Mouse (Mus musculus): ENCODE results near the gene Samd4b.

DNA sequence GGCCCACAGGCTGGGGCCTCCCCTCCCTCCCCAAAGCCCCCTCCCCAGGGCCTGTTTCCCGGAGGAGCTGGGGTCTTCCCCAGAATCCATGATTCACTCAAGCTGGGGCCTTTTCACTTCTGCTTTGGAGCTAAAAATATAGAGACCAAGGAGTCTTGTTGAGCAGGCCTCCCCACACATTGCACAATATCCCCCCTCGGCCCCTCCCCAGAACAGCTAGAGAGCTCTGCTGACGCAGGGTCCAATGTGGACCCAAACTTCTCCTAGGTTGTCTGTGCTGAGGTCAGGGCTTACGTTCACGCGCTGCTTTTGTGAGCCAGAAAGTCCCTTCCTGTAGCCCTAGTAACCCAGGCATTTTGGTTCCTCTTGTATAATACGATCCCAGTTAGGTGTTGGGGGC is 211.9 kb downstream of the Samd4b start:
- TF ChIP-seq CTCF (IDR thresholded peaks at IDR 0.05; ENCODE audit: borderline replicate concordance, insufficient read depth, low read depth, low read length) (no peak), POLR2A (IDR thresholded peaks at IDR 0.05; ENCODE audit: borderline replicate concordance, insufficient read depth, low read length) (no peak)
